Mouse (Mus musculus): Measurements from ENCODE around the gene Cdk17.

Gene Cdk17

GRCm38 (mm10) chr10:93264001-93264400 is 103.3 kb downstream of the Cdk17 start:
- DNase-seq = no peak

GRCm38 (mm10) chr10:93265833-93266232 is 105.2 kb downstream of the Cdk17 start:
- no peak for DNase-seq

DNA sequence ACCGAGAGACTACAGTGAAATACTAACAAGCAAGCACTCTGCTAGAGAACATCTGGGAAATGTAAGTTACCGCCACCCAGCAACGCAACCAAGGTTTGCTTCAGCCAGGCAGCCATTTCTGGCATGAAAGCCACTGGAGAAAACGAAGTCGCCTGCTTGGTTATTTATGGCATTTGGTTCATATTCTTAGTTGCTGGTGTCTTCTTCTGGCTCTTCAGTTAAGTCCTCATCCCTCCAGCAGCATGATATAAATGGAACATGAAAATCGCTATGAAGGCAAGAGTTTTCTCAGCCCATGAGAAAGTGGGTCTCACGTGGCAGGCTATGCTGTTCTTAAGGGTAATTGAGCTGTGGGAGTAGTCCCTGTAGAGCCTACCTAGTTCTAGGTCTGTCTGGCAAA is 105.8 kb downstream of the Cdk17 start:
- peak; percentile 55 for DNase-seq

DNA sequence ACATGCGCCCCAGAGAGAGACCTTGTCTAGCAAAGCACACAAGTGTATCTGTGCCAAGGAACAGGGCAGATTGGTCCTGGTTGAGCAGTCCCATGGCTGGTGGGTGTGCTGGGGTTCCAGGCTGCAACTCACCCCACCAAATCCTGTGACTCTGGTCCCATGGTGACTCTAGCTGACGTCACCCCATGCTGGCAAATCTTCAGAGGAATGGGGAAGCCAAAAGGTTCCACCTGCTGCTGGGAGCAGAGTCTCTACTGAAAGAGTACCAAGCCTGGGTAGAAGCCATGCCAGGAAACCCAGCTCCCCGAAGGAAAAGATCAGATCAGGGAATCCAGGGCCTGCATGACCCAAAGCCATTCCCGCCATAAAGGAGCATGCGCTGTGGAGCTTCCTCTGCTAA is 106.8 kb downstream of the Cdk17 start:
- no peak for DNase-seq

DNA sequence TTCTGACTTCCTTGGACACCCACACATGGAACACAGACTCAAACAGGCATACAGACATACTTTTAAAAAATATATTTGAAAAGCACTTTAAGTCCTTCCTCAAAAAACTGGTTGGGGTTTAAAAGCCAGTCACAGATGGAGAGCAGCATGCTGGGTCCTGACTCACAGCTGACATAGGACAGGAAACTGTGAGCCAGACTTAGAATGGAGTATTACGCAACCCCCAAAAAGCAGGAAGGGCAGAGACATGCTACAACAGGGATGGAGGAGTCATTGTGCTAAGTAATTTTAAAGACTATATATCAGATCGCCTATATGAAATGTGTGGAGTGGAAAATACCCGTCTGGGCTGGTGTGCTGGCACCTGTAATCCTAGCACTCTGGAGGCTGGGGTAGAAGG is 107.7 kb downstream of the Cdk17 start:
- DNase-seq = no peak

DNA sequence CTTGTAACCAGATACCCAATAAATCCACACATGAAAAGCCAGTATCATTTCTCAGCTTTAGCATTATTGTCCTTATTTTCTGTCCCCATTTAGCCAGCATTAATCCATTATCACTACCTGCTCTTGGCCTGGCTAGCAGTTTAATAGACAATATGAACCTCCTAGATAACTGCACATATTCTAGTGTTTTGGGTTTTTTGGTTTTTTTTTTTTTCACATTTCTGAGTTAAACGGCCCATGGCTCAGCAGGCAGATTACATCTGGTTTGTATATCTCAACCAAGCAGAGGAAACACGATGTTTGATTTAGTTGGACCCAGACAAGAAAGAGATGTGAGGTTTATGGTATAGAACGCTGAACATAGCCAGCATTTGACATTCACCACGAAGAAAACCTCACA is 109.1 kb downstream of the Cdk17 start:
- DNase-seq = no peak

- no peak for DNase-seq
Measured at GRCm38 (mm10) chr10:93270889-93271460, 110.3 kb downstream of the Cdk17 start.

- no peak for DNase-seq
Measured at GRCm38 (mm10) chr10:93271831-93272230, 111.2 kb downstream of the Cdk17 start.

DNA sequence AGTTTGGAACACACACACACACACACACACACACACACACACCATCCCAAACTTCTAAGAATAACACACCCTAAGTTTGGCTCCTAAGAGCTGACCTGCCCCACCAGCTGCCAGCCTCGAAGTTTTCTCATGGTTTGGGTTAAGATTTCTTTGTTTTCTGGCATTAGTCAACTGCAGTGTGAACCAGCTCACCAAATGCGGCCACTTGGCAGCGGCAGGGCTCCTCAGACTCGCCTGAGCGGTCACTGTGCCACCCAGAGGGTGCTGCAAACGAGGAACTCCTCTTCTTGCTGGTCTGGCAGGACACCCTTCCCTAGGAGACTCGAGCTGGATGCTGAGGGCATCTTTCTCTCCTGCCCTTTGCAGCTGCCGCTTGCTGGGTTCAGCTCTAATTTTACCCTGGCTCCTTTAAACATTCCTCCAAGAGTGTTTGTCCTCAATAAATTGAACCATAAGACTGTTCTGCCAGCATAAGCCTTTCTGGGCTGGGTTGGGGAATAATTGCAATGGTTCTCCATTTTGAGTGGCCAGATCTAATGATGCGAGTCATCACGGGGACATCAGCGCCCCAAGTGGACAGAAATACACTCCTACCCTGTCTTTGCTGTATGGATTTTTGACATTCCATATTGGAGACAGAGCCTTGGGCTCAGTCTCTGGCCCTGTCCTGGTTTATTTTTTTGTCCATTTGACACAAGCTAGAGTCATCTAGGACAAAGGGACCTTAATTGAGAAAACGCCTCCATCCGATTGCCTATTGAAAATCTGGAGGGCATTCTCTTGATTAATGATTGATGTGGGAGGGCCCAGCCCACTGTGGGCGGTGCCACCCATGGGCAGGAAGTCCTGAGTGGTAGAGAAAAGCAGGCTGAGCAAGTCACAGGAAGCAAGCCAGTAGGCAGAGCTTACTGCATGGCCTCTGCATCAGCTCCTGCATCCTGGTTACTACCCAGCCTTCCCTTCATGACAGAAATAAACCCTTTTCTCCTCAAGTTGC is 112.6 kb downstream of the Cdk17 start:
- DNase-seq = no peak

GRCm38 (mm10) chr10:93274277-93274696 is 113.6 kb downstream of the Cdk17 start:
- DNase-seq = no peak

- DNase-seq = peak; percentile 95
Measured at GRCm38 (mm10) chr10:93275212-93276136, 114.8 kb downstream of the Cdk17 start.

DNA sequence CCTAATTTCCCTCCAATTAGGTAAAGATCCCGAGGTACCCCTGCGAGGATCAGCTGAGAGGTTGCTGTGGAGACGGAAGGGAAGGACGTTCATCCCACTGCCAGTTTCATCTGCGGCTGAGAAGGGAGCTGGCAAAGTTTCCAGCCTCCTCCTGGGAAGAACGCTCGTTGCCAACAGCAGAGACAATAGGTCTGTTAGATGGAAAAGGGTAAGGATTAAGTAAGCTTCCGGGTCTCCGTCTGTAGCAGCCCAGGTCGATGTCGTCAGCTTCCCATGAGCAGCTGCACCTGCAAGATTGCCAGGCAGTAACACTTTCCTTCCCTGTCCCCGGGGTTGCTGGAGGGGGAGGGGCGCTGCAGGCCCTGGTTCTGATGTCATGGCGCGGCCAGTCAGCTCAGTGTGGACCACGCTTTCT is 115.7 kb downstream of the Cdk17 start:
- peak; percentile 81 for DNase-seq

DNA sequence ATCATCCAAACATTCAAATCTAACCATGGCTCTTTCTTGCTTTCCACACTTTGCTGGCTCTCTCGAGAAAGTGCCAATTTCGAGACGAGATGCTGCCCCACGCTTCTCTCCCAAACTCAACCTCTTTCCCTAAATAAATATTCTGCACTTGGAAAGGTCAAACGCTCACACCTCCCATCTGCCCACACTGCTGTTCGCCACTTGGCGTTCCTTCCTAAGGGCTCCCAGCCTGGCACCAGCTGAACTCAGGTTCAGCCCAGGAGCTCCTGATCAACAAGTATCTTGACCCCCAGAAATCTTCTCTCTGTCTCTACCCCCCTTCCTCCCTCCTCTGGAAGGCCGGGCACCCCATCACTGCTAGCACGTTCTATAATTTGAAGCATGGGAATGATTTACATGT is 116.2 kb downstream of the Cdk17 start:
- no peak for DNase-seq

- DNase-seq = no peak
Measured at GRCm38 (mm10) chr10:93278361-93278760, 117.7 kb downstream of the Cdk17 start.

DNA sequence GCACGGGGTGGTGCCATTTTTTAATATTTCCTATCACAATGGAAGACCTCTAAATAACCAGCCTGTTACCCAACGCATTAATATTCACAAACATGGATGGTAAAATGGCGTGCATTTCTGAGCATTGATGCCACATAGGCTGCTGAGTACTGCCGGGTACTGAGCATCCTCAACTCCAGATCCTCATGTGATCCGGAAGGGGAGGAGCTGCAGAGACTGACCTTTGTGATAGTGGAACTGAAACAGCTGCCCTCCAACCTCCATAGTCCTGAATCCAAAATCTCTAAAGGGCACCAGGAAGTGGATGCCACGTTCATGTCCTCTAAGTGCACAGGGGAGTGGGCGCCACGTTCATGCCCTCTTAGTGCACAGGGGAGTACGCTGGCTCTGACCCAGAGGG is 118.4 kb downstream of the Cdk17 start:
- DNase-seq = no peak

- peak; percentile 78 for DNase-seq
Measured at GRCm38 (mm10) chr10:93280586-93280985, 119.9 kb downstream of the Cdk17 start.

- no peak for DNase-seq
Measured at GRCm38 (mm10) chr10:93281092-93281491, 120.4 kb downstream of the Cdk17 start.

DNA sequence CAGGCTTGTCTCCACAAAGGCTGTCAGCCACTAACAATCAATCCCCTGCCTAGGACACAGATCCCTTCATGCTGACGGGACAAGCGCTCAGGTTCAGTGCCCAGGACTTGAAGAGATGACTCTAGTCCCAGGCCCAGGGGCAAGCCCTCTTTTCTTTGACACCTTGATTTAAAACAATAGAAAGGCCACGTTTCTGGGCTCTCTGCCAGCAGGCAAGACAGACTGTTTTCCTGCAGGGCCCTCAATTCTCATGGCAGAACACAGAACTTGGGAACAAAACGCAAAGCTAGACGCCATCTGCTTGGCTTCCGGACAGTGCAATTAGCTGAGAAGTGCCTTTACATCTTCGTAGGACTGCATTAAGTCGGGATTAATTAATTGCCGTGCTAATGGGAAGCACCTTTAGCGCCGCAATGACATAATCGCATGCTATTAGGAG is 121.9 kb downstream of the Cdk17 start:
- DNase-seq = no peak

GRCm38 (mm10) chr10:93283258-93283657 is 122.6 kb downstream of the Cdk17 start:
- DNase-seq = no peak

DNA sequence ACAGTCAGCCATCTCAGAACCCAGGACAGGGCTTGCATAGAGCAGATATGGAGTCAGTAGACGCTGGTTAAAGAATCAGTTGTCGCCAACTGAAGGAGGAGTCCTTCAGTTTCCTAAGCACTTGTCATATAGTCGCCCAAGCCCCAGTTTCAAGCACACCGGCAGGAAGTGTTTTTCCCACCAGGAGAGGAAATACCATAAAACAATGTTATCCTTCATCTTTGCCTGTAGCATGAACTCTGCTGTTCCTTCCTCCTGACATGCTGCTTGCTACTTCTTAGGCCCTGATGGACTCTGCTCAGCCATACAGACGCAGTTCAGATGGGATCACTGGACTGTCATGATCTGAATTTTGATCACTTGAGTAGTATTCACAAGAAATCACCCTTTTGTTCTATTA is 124.8 kb downstream of the Cdk17 start:
- DNase-seq = no peak

DNA sequence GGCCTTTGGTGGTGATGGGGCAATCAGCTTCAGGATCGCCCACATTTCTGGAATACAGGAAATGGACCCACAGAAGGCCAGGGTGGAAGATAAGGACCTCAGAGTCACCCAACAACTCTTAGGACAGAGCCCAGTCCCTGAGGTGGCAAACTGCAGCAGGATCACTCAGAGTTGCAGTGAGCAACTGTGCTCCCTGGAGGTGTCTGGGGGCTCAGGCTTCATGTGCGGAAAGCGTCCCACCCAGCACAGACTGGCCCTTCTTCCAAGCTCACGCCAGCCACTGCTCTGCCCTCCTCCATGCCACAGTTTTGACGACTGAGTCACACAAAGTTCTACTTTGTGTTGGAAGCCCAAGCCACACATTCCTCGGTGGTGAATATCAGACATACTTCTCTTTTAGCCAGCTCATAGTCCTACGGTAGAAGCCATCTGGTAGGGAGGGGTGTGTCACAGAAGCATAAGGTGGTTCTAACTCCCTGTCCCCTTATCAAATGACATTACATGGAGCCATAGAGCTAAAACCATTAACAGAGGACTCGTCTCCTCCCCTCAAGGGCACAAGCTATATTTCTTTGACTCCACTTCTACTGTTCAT is 127.0 kb downstream of the Cdk17 start:
- no peak for DNase-seq

DNA sequence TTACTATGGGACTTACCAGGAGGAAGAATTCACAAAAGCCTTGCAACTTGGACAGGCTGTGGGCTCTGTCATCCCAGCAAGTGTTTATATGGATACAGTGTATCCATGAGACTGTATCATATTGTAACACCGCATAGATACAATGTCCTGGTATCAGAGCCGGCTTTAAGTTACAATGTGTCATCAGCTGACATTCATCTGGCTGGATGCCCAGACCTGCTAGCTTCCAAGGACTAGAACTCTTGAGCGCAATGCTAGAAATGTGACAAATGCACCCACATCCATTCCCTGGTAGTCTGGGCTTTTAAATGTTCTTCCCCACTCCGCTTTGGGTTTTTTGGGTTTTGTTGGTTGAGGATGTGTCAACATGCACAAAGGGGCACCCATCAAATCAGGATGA is 127.7 kb downstream of the Cdk17 start:
- DNase-seq = peak; percentile 64

GRCm38 (mm10) chr10:93289404-93289803 is 128.7 kb downstream of the Cdk17 start:
- no peak for DNase-seq

All from right cerebral cortex, adult 18-20 months (tissue).